Mouse (Mus musculus): ENCODE measurements around the gene Astl.

The Astl gene

GRCm38 (mm10) chr2:127367126-127367820 lies 28.8 kb downstream of the Astl start:
- DNase-seq (ENCODE audit: low spot score in 2 of 2) = no peak

- no peak for DNase-seq (ENCODE audit: low spot score in 2 of 2)
Observed at GRCm38 (mm10) chr2:127369703-127370376, 31.4 kb downstream of the Astl start.

- no peak for DNase-seq (ENCODE audit: low spot score in 2 of 2)
Observed at GRCm38 (mm10) chr2:127370561-127371483, 32.4 kb downstream of the Astl start.

GRCm38 (mm10) chr2:127371484-127371861 lies 33.0 kb downstream of the Astl start:
- no peak for DNase-seq (ENCODE audit: low spot score in 2 of 2)

- DNase-seq (ENCODE audit: low spot score in 2 of 2) = no peak
Observed at GRCm38 (mm10) chr2:127372082-127372481, 33.6 kb downstream of the Astl start.

GRCm38 (mm10) chr2:127374131-127374530 lies 35.7 kb downstream of the Astl start:
- no peak for DNase-seq (ENCODE audit: low spot score in 2 of 2)

- DNase-seq (ENCODE audit: low spot score in 2 of 2) = no peak
Observed at GRCm38 (mm10) chr2:127375087-127375486, 36.6 kb downstream of the Astl start.

GRCm38 (mm10) chr2:127375759-127376341 lies 37.4 kb downstream of the Astl start:
- no peak for DNase-seq (ENCODE audit: low spot score in 2 of 2)

- no peak for DNase-seq (ENCODE audit: low spot score in 2 of 2)
Observed at GRCm38 (mm10) chr2:127376423-127377051, 38.1 kb downstream of the Astl start.

GRCm38 (mm10) chr2:127377942-127378610 lies 39.6 kb downstream of the Astl start:
- DNase-seq (ENCODE audit: low spot score in 2 of 2) = no peak

- no peak for DNase-seq (ENCODE audit: low spot score in 2 of 2)
Observed at GRCm38 (mm10) chr2:127378611-127378990, 40.2 kb downstream of the Astl start.

GRCm38 (mm10) chr2:127379250-127379649 lies 40.8 kb downstream of the Astl start:
- DNase-seq (ENCODE audit: low spot score in 2 of 2) = no peak

GRCm38 (mm10) chr2:127383881-127384280 lies 45.4 kb downstream of the Astl start:
- DNase-seq (ENCODE audit: low spot score in 2 of 2) = no peak

- no peak for DNase-seq (ENCODE audit: low spot score in 2 of 2)
Observed at GRCm38 (mm10) chr2:127387521-127387920, 49.1 kb downstream of the Astl start.

GRCm38 (mm10) chr2:127390352-127390751 lies 51.9 kb downstream of the Astl start:
- DNase-seq (ENCODE audit: low spot score in 2 of 2) = no peak

- DNase-seq (ENCODE audit: low spot score in 2 of 2) = no peak
Observed at GRCm38 (mm10) chr2:127390846-127391245, 52.4 kb downstream of the Astl start.

- DNase-seq (ENCODE audit: low spot score in 2 of 2) = no peak
Observed at GRCm38 (mm10) chr2:127391323-127391722, 52.9 kb downstream of the Astl start.

- no peak for DNase-seq (ENCODE audit: low spot score in 2 of 2)
Observed at GRCm38 (mm10) chr2:127394606-127395161, 56.2 kb downstream of the Astl start.

GRCm38 (mm10) chr2:127398738-127399137 lies 60.3 kb downstream of the Astl start:
- no peak for DNase-seq (ENCODE audit: low spot score in 2 of 2)

Data from urinary bladder, adult 18-20 months (tissue).